Mouse (Mus musculus) liver, postnatal 0 days (tissue): ENCODE results near the gene A830031A19Rik.

Experiments used
- CTCF ChIP-seq: sonication (generic); IDR thresholded peaks from 2 replicates; pipeline ENCODE4 v1.5.1; 2016; ENCODE audit warnings: antibody characterized with exemption, low read depth
- EP300 ChIP-seq: IDR thresholded peaks from 2 replicates; pipeline ENCODE4 v1.6.1; 2016; ENCODE audit warnings: antibody characterized with exemption, low read depth, mild to moderate bottlenecking

GRCm38 (mm10) chr11:24115017-24115752 lies 40.3 kb upstream of the A830031A19Rik start:
- no peak for TF ChIP-seq CTCF
- TF ChIP-seq EP300 = no peak
